Mouse (Mus musculus): ENCODE measurements around the gene Sorl1.

Gene Sorl1

DNA sequence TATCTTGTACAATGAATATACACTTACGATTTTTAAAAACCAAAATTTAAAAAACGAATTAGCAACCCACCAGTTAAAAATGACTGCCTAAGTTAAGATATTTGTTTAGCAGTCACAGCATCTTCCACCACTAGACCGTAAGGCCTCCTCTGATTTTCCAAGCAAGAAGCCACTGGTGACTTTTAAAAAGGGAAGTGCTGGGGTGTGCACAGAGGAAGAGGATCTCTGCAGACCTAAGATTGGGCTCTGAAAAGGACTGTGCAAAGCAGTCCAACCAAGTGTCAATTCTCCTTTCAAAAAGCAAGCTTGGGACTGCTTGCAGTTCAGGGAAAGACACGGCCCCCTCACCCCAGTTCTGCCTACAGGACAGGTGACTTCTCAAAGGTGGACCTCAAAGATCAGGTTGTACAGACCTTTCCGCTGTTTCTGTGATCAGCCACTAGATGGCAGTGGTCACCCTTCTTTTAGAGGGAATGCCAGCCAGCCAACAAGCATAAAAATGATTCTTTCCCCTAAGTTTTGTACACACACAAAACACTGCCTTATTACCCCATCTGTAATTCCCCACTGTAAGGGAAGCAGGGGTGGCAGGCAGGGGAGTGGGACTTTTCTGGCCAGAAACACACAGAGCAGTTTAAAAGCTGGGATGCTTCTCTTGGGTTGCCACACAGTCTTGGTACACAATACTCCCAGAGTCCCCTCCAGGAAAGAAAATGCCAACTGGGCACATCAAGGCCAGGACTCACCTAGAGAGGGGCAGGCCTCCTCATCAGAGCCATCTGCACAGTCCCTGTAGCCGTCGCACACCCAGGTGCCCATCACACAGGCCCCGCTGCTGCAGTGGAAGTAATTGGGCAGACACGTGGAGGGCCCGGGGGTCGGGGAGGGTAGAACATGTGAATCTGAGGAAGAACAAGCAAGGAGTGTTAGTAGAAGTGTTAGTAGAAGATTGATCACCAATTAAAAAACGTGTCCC is 124.3 kb downstream of the Sorl1 start:
- peak; percentile 63 for DNase-seq (ENCODE audit: low spot score)

DNA sequence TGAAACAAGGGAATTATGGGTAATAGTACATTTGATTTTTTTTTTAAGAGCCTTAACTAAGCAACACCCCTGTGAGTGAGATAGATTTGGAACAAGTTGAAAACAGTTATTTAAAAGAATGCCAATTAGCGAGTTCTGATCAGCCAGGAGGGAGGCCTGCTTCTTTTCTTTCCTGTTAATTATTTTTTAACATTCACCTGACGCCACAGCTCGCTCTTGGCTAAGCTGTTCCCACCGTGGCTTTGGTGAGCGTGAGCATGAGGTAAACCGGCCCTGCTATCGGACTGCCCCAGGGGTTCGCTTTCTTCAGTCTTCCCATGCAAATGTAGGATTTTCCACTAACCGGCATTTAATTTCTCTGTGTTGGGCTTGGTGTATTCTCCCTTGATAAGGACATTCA is 128.8 kb downstream of the Sorl1 start:
- DNase-seq (ENCODE audit: low spot score), result no peak

DNA sequence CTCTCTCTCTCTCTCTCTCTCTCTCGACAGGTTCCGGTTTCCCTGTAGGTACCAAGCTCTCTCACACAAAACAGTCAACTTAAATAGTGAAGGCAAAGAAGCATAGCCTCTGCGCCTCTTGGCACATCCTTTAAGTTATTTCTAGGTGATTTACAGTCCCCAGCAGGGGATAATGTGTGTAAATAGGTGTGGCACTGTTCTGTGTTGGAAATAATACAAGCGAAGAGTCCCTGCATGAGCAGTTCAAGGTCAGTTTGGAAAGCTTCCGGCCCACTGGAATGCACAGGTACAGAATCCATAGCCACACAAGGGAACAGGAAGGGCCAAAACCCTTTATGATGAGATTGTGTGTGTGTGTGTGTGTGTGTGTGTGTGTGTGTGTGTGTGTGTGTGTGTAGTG is 130.3 kb downstream of the Sorl1 start:
- no peak for DNase-seq (ENCODE audit: low spot score)

DNA sequence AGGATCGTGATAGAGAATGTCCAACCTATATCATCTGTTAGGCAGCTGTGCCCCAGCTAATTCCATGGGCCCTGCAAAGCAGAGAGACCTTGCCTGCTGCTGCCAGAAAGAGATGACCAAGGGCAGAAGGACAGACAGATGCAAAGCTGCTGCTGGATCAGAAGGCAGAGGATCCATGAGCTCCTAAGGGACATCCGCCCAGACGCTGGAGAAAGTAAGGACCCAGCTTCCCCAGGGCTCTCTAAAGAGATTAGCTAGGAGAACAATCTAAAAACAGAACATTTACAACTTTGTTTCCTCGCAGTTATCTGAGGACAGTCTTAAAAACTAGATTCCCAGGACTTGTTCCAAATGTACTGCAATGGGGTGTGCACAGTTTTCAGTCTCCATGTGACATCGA is 131.3 kb downstream of the Sorl1 start:
- DNase-seq (ENCODE audit: low spot score), result no peak

DNA sequence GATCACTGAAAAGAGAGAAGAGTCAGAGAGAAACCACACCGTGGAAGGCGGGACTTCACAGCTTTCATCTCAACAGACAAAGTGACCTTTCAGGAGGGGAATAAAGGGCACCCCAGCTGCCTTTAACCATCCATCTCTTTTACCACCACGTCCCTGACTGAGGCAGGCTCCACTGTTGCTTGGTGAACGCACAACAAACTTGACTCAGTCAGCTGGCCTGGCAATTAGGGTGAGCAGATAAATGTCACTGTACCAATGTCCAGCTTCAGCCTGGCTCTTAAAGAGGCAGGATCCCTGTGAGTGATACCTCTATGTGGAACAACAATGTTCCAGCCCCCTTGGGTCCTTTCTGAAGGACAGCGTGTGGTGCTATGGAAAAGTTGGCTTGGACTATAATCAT is 138.5 kb downstream of the Sorl1 start:
- DNase-seq (ENCODE audit: low spot score), result peak; percentile 12

DNA sequence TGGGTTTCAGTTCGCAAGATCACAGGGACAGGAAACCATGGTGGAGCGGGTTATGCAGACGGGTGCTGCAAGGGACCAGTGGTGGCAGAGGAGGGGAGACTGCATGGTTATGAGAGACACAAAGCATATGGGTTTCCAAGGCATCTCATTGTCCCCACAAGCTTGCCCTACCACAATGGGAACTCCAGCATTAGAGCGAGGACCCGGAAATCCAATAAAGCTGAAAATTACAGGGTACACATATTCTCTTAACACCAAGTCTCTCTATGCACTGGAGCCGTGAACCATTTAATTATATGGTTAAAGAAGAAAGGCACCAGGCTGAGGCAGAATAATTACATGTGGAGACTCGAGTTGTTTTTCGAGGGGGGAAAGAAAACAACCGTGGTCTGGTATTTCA is 139.0 kb downstream of the Sorl1 start:
- DNase-seq (ENCODE audit: low spot score), result no peak

DNA sequence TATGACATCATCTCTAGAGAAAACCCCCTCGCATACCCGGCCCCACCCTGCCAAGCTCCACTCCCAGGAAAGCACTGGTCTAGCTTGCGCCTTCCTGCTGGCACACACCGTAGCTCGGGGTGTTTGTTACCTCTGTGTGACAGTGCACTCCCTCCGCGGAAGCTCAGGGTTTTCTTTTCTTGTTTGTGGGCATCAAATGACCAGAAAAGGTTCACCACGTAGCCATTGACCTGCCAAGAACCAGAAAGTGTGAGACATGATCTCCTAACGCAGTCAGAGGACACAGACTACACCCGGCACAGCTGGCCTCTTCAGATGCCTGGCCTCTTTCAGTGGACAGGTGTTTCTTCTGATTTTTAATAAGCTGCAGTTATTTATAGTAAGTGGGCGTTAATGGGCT is 139.8 kb downstream of the Sorl1 start:
- no peak for DNase-seq (ENCODE audit: low spot score)

DNA sequence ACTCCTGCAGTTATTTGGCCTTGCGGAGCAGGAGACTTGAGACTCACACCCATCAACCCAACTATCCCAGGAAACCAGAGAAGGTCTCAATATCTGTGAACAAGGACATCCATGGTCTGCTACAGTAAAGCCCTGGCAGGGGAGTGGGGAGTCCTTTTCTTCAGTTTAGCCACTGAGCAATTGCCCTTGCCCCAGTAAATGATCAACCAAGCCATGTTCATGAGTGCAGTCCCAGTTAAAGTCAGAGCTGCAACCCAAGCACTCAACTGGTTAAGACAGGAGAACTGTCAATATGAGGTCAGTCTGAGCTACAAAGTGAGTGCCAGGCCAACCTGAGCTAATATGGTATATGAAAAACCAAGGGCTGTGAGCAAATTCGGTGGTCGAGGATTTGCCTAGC is 140.8 kb downstream of the Sorl1 start:
- DNase-seq (ENCODE audit: low spot score), result no peak

DNA sequence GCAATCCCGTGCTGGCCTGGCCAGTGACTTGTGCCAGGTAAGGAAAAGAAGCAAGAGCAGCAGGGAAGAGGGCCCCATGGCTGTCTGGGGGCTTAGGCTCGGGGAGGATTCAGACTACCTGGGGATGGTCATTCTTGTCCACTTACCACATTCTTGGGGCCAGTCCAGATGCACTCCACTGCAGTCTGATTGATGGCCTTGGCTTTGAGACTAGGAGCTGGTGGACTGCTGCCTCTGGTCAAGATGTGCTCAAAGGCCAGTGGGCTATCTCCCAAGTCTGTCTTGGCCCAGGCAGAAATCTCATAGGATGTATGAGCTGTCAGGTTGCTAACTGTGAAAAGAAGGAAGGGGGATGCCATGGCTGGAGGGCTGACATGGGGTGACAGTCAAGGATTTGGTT is 141.3 kb downstream of the Sorl1 start:
- DNase-seq (ENCODE audit: low spot score), result no peak

DNA sequence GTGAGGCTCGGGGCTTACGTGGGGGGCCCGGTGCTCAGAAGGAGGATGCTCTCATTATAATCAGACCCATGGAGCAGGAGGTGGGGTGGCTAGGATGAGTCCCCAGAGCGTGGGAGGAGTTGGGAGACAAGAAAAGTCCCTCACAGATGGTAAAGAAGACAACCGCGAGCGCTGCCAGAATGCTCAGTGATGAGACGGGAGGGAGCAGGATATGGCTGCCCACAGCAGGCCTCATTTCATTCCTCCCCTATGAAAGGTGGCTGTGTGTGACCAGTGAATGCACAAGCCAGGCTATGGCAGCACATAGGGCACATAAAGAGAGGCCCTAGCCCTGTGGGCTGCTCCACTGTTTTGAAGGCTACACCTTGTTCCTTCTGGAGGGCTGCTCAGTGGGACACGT is 142.1 kb downstream of the Sorl1 start:
- DNase-seq (ENCODE audit: low spot score), result no peak

DNA sequence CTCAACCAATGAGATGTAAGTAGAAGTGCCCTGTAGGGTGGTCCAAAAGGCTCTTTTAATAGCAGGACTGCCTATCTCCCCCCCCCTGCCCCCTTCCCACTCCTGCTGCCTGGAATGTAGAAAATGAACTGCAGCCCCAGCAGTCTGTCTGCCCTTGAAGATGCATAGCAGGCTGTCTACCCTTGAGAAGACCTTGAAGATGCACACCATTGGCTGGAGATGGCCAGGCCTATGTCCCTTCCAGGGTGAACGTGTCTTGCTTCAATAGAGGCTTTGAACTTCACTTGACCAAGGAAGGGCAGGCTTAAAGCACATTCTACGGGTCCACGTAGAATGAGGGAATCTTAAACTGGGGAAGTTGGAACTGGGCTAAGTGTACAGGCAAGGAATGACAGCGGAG is 142.8 kb downstream of the Sorl1 start:
- DNase-seq (ENCODE audit: low spot score), result no peak

DNA sequence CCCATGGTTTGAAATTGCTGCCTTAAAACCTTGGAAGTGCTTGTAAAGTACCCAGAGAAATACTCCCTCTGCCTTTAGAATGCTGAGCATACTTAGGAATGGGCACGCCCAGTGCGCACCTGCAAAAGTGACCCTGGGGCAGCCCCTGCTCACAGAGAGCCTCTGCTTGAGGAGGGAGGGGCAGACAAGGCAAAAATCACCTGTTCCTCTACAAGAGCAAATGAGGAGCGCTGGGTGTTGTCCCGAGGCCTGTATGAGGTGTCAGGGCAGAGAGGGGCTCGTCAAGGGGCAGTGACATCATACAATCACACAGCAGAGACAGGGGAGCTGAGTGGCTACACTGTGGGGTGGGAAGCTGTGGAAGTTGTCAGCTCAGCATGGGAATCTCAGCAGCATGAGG is 143.3 kb downstream of the Sorl1 start:
- DNase-seq (ENCODE audit: low spot score), result no peak

DNA sequence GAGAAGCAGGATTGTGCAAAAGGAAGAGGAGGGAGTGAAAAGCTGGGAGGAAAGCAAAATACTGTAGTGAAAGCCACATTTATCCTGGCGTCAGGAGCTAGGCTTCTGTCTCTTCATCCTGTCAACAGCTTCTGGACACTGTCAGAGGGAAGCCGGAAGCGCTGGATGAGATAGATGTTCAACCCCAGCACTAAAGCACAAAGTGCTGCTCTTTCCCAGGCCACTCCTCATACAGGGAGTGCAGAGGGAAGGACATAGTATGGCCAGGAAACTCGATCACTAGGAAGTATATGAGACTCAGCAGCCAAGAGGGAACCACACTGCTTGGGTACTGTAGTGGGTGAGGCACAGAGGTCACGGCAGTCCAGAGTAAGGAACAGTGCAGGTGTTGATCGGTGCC is 145.7 kb downstream of the Sorl1 start:
- no peak for DNase-seq (ENCODE audit: low spot score)

DNA sequence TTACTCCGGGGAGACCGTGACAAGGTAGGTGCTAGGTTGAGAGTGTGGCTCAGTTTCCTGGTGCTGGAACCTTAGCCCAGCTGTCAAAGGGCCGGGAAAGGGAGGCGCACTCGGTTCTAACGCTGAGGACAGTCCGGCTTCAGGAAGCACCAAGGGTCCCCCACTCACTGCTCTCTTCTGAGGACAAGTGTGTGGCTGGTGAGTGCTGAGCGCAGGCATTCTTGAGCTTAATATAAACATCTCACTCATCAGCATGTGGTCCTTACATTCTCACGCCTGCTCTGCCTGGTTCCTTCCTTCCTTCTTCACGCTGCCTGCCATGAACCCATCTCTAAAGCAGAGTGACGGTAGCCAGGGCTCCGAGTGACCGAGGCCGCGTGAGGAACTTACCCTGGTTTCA is 148.1 kb downstream of the Sorl1 start:
- DNase-seq (ENCODE audit: low spot score), result no peak

DNA sequence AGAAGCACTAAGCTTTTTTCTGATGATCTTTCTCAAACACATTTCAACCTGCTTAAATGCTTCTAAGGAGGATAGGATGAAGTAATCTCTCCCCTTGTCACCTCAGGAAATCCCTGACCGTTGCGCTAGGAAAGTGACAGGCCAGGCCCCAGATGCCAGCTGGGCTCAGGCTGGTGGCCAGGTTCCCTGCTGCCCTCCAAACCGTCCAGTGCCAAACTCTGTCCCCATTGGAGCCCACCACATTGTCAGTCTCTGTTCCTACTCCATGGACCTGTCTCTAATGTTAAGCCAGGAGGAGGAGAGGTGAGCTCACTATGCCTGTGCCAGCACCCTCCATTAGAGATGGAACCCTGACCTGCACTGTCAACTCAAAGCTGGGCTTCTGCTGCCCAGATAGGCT is 149.4 kb downstream of the Sorl1 start:
- DNase-seq (ENCODE audit: low spot score), result no peak

DNA sequence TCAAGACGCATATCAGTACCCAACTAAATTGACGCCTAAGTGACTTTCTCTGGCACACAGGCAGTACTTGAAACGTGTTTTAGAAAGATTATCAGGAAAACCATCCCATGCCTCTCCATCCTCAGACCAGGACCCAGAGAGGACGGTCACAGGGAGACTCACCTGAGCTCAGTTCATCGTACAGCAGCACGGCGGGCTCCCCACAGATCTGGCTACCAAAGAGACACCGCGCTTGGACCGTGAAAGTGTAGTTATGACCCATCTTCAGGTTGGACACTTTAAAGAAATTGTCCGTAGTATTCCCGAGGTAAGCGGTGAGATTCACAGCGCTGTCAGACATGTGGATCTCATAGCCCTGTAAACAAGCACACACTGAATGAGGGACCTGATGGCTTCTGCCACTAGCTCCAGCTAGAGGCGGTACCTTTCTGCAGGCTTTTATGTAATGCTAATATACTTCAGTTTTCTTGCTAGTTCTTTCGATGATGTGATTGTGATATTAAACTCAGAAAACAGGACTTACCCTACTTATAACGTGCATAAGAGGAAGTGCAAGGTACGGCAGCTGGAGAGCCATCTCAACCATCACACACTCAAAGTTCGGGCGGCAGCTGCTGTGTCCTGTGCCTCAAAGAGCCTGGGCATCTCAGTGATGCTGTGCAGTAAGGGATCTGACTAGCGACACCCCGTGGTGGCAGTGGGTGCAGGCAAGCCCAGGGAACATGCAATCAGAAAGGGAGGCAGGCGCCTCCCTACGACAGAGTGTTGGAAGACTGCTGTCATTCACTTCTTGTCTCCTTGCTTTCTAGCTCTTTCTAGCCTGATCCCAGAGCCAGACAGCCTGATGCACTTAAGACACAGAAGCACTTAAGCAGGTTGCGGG is 150.1 kb downstream of the Sorl1 start:
- DNase-seq (ENCODE audit: low spot score), result no peak

DNA sequence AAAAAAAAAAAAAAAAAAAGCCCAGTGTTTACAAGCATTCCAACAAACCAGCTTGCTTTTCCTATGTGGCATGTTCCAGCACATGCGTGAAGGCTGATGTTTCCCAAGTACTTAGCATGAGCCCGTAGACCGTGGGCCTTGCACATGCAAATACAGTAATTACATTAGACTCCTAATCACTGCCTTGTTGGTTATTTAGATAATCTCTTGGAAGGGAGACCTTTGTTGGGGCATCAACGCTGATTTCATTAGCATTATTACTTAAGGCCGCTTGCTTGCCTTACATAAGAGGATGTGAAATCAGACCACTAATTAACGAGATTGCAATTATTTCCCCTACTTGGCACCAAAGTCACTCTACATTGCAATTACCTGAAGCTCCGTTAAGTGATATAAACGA is 154.1 kb downstream of the Sorl1 start:
- DNase-seq (ENCODE audit: low spot score), result no peak

DNA sequence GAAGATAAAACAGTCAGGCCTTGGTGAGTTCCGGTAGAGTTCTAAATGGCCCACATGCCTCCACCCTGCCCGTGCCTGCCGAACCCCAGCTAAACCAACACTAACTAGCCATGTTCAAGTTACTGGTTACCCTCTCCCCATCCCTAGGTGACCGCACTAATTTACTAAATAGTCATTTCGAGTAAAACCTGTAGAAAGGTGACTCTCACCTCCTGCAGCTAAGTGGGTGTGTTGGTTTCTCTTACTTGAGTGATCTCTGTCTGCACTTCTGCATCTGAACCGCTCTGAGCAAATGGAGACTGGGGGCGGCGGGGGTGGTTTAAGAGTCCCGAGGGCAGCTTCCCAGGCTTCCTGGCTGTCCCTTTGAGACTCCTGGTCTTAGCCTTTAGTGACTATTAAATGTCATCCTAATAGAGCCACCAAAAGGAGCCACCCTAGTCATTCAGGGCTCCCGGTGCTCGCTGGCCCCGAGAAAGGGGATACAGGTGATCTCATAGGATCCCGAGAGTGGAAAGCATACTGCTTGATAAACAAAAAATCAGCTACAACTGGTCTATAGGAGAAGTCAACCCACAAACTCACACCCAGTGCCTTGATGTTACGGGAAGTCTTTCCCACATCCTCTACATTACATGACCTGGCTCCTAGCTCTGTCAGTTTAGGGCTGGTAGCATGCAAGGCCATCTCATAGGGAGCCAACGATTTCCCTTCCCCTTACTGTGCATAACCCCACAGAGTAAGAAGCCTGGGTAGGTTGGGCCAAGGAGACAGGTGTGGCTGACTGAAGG is 155.2 kb downstream of the Sorl1 start:
- DNase-seq (ENCODE audit: low spot score), result no peak

DNA sequence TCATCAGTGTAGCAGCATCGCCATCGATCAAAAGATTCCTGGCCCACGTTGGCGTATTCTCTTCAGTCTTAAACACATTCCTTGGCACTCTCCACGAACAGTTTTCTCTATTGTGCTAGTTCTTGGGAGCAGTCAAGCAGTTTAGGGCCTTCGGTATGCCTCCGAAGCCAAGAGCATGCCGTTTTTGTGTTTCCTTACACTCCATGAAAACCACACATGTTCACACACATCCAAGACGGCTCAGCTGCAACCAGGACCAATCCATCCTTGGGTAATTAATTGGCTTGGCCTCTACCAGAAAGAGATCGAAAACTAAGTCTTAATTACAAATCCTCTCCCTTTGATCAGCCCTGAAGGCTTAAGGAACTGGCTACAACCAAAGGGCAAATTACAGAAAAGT is 162.8 kb downstream of the Sorl1 start:
- no peak for DNase-seq (ENCODE audit: low spot score)

DNA sequence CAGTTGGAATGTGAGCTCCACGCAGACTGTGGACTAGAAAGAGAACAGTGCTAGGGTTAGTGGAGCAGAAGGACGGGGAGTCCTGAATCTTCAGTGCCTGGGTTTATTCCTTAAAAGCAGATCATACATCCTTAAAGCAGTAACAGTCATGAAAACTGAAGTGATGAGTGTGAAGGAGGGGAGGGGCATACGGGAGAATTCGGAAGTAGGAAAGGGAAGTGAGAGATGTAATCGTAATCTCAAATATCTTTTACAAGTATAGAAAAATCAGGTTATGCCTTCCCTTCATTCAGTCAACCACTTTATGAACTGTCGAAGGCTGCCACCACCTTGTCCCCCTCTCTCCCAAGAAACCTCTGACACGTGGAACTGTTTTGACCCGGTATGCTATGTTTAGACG is 165.8 kb downstream of the Sorl1 start:
- DNase-seq (ENCODE audit: low spot score), result no peak

DNA sequence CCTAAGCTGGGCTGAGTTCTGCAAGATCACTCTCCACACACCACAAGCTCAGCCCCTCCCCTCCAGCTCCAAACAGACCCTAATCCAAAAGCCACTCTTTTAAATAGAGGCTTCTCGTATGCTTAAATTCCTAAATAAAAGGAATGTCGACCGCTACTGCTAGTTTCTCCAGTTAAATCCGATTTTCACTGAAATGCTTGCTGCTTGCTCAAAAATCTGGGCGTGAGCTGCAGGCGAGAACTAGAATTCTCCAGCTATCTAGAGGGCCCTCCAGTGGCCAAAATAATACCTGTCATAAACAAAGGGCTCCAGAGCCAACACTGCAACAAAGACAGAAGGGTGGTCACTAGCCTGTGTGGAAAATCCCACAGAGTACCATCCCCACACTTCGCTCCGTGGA is 170.6 kb downstream of the Sorl1 start:
- DNase-seq (ENCODE audit: low spot score), result peak; percentile 80

DNA sequence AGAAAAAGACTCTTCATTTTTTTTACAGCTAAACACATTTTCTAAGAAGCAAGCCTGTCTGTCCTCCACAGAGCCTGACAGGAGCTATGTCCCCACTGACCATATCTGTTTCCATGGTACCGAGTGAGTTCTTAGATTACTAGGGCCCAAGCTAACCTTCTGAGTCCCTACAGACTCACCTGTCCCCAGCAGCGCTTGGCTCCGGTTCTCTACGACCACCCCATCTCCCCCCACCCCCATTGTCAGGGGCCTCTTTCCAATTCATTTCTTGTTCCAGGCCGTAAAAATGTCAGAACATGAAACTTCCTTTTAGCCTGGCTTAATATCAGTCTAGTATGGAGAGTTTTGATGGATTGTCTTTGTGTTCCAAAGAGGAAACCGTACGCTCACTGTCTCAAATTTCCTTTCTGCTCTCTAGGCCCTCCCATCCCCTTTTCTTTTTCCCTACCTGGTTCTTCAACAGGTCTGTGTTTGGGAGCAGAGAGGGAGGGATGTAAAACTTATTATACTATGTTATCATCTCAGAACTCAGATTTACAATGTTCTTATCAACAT is 171.4 kb downstream of the Sorl1 start:
- no peak for DNase-seq (ENCODE audit: low spot score)
